Mouse (Mus musculus): ENCODE results near the gene Bcl7a. TPM values are rescaled to one million over a fixed set of nuclear protein-coding genes. Genes with fewer than 3 reads are reported as not detected.

Bcl7a gene
- polyA plus RNA-seq, 1 experiment from 2014 or later = 66.5 TPM

- Histone ChIP-seq H3K9ac (peak overlapping the region; percentile 47), H3K4me3 (replicated peaks) (peak overlapping the region; percentile 43), H3K36me3 (replicated peaks) (no peaks in the 10 kb centered on the region), H3K4me1 (peaks cover 26% of the 10 kb centered on the region), H3K27ac (no peak overlapping the region), H3K9me3 (no peaks in the 10 kb centered on the region), H3K4me2 (peak overlapping the region; percentile 65), H3K27me3 (no peaks in the 10 kb centered on the region)
- ATAC-seq (ENCODE audit: low FRiP score) = no peak
- WGBS = 2% methylated on average over 16 of the region's 17 CpGs
Observed at GRCm38 (mm10) chr5:123390536-123391441, 47.2 kb downstream of the Bcl7a start.

GRCm38 (mm10) chr5:123391442-123391809, 47.8 kb downstream of the Bcl7a start:
- H3K4me3 ChIP-seq (replicated peaks) = peak overlapping the region; percentile 43
- no peak overlapping the region for H3K27ac ChIP-seq
- peak overlapping the region; percentile 47 for H3K9ac ChIP-seq
- H3K9me3 ChIP-seq = no peaks in the 10 kb centered on the region
- ATAC-seq (ENCODE audit: low FRiP score) = no peak
- no peaks in the 10 kb centered on the region for H3K27me3 ChIP-seq
- H3K36me3 ChIP-seq (replicated peaks) = no peaks in the 10 kb centered on the region
- H3K4me2 ChIP-seq = peak overlapping the region; percentile 65
- 6% methylated on average over 5 of the region's 5 CpGs for WGBS
- H3K4me1 ChIP-seq = peaks cover 33% of the 10 kb centered on the region

- 34% methylated on average over 5 of the region's 5 CpGs for WGBS
- Histone ChIP-seq H3K36me3 (replicated peaks) (no peaks in the 10 kb centered on the region), H3K27ac (peak overlapping the region; percentile 84), H3K27me3 (no peaks in the 10 kb centered on the region), H3K4me2 (peak overlapping the region; percentile 91), H3K9ac (peak overlapping the region; percentile 67), H3K4me3 (replicated peaks) (peak overlapping the region; percentile 91), H3K4me1 (peaks cover 52% of the 10 kb centered on the region), H3K9me3 (no peaks in the 10 kb centered on the region)
- no peak for ATAC-seq (ENCODE audit: low FRiP score)
Observed at GRCm38 (mm10) chr5:123393786-123394302, 50.2 kb downstream of the Bcl7a start.

GRCm38 (mm10) chr5:123394303-123394956, 50.8 kb downstream of the Bcl7a start, which contains the start of gene Mlxip:
Gene Mlxip (plus strand): TSS chr5:123394798.
- Histone ChIP-seq H3K9me3 (no peaks in the 10 kb centered on the region), H3K36me3 (replicated peaks) (no peaks in the 10 kb centered on the region), H3K27ac (peak within 1 kb of the TSS; percentile 84), H3K4me1 (peaks cover 52% of the 10 kb centered on the region), H3K27me3 (no peaks in the 10 kb centered on the region), H3K4me2 (peak within 1 kb of the TSS; percentile 91), H3K4me3 (replicated peaks) (peak within 1 kb of the TSS; percentile 91), H3K9ac (peak within 1 kb of the TSS; percentile 91)
- peak; percentile 96 for ATAC-seq (ENCODE audit: low FRiP score)
- WGBS = under 1% methylated on average over 49 of the region's 50 CpGs

- H3K27ac ChIP-seq = peak overlapping the region; percentile 84
- H3K9ac ChIP-seq = peak overlapping the region; percentile 91
- peak; percentile 68 for ATAC-seq (ENCODE audit: low FRiP score)
- H3K4me2 ChIP-seq = peak overlapping the region; percentile 91
- H3K27me3 ChIP-seq = no peaks in the 10 kb centered on the region
- no peaks in the 10 kb centered on the region for H3K9me3 ChIP-seq
- peak overlapping the region; percentile 91 for H3K4me3 ChIP-seq (replicated peaks)
- peaks cover 48% of the 10 kb centered on the region for H3K4me1 ChIP-seq
- under 1% methylated on average over 64 of the region's 65 CpGs for WGBS
- no peaks in the 10 kb centered on the region for H3K36me3 ChIP-seq (replicated peaks)
Observed at GRCm38 (mm10) chr5:123394957-123395881, 51.6 kb downstream of the Bcl7a start.

- no peaks in the 10 kb centered on the region for H3K9me3 ChIP-seq
- H3K4me1 ChIP-seq = peaks cover 37% of the 10 kb centered on the region
- 71% methylated on average over 8 of the region's 8 CpGs for WGBS
- no peaks in the 10 kb centered on the region for H3K36me3 ChIP-seq (replicated peaks)
- H3K4me2 ChIP-seq = peak overlapping the region; percentile 91
- H3K27ac ChIP-seq = no peak overlapping the region
- H3K4me3 ChIP-seq (replicated peaks) = peak overlapping the region; percentile 91
- H3K27me3 ChIP-seq = no peaks in the 10 kb centered on the region
- ATAC-seq (ENCODE audit: low FRiP score) = no peak
- peak overlapping the region; percentile 91 for H3K9ac ChIP-seq
Observed at GRCm38 (mm10) chr5:123396901-123397464, 53.3 kb downstream of the Bcl7a start.

- ATAC-seq (ENCODE audit: low FRiP score) = no peak
- Histone ChIP-seq H3K4me2 (peak overlapping the region; percentile 91), H3K4me3 (replicated peaks) (0 out of 2 replicates have a peak overlapping the region, but pooled peaks have one; percentile 2), H3K27ac (no peak overlapping the region), H3K9ac (no peak overlapping the region), H3K4me1 (peaks cover 37% of the 10 kb centered on the region), H3K9me3 (no peaks in the 10 kb centered on the region), H3K36me3 (replicated peaks) (no peaks in the 10 kb centered on the region), H3K27me3 (no peaks in the 10 kb centered on the region)
- 86% methylated on average over 11 of the region's 11 CpGs for WGBS
Observed at GRCm38 (mm10) chr5:123397786-123398185, 54.2 kb downstream of the Bcl7a start.

- no peak for ATAC-seq (ENCODE audit: low FRiP score)
- Histone ChIP-seq H3K4me3 (replicated peaks) (no peak overlapping the region), H3K27me3 (no peaks in the 10 kb centered on the region), H3K9me3 (no peaks in the 10 kb centered on the region), H3K4me2 (no peak overlapping the region), H3K9ac (no peak overlapping the region), H3K27ac (no peak overlapping the region), H3K36me3 (replicated peaks) (no peaks in the 10 kb centered on the region), H3K4me1 (peaks cover 35% of the 10 kb centered on the region)
- 93% methylated on average over 4 of the region's 4 CpGs for whole genome bisulfite sequencing
Observed at GRCm38 (mm10) chr5:123398856-123399498, 55.3 kb downstream of the Bcl7a start.

GRCm38 (mm10) chr5:123404480-123404879, 60.8 kb downstream of the Bcl7a start:
- no peak for ATAC-seq (ENCODE audit: low FRiP score)
- 96% methylated on average over 3 of the region's 3 CpGs for WGBS
- H3K4me1 ChIP-seq = peaks cover 7% of the 10 kb centered on the region; the same call in 1 of the 2 replicates

GRCm38 (mm10) chr5:123406952-123407351, 63.3 kb downstream of the Bcl7a start:
- H3K9ac ChIP-seq = no peak overlapping the region
- H3K27ac ChIP-seq = no peak overlapping the region
- no peak for ATAC-seq (ENCODE audit: low FRiP score)
- no peak overlapping the region for H3K4me3 ChIP-seq (replicated peaks)
- H3K27me3 ChIP-seq = no peaks in the 10 kb centered on the region
- 55% methylated on average over 2 of the region's 2 CpGs for WGBS
- no peak overlapping the region for H3K4me2 ChIP-seq
- peaks cover 10% of the 10 kb centered on the region for H3K36me3 ChIP-seq (replicated peaks)
- peaks cover 7% of the 10 kb centered on the region; the same call in 1 of the 2 replicates for H3K4me1 ChIP-seq
- no peaks in the 10 kb centered on the region for H3K9me3 ChIP-seq

More at GRCm38 (mm10) chr5:123404480-123404879, 60.8 kb downstream of the Bcl7a start:
- Histone ChIP-seq H3K36me3 (replicated peaks) (no peaks in the 10 kb centered on the region), H3K4me3 (replicated peaks) (no peak overlapping the region), H3K9ac (no peak overlapping the region), H3K27me3 (no peaks in the 10 kb centered on the region), H3K4me2 (no peak overlapping the region), H3K9me3 (no peaks in the 10 kb centered on the region), H3K27ac (no peak overlapping the region)

GRCm38 (mm10) chr5:123408176-123408575, 64.5 kb downstream of the Bcl7a start:
- no peak overlapping the region for H3K4me2 ChIP-seq
- no peak for ATAC-seq (ENCODE audit: low FRiP score)
- H3K27me3 ChIP-seq = no peaks in the 10 kb centered on the region
- no peak overlapping the region for H3K4me3 ChIP-seq (replicated peaks)
- peaks cover 10% of the 10 kb centered on the region for H3K36me3 ChIP-seq (replicated peaks)
- no peak overlapping the region for H3K27ac ChIP-seq
- H3K4me1 ChIP-seq = peaks cover 7% of the 10 kb centered on the region; the same call in 1 of the 2 replicates
- no peak overlapping the region for H3K9ac ChIP-seq
- 64% methylated on average over 3 of the region's 3 CpGs for WGBS
- no peaks in the 10 kb centered on the region for H3K9me3 ChIP-seq

Data from forebrain, embryonic 12.5 days (tissue).